Mouse (Mus musculus) gonadal fat pad, adult 2 months (tissue): ENCODE data around the gene Olfr937. TPM values are rescaled to one million over a fixed set of nuclear protein-coding genes. Genes with fewer than 3 reads are reported as not detected.

Experiments
- DNase-seq: peaks from one replicate; pipeline ENCODE4 v3.0.0-alpha.2; 2012; ENCODE audit warnings: low read depth
- polyA plus RNA-seq: library from polyadenylated mRNA; depleted of rRNA; stranded (reverse); fragments of >200 nt; gene quantifications from 2 replicates; pipeline ENCODE4 v1.2.3, GENCODE M21; 2012; rRNA removed

Gene Olfr937
- polyA plus RNA-seq, result not detected in 2 replicates

DNA sequence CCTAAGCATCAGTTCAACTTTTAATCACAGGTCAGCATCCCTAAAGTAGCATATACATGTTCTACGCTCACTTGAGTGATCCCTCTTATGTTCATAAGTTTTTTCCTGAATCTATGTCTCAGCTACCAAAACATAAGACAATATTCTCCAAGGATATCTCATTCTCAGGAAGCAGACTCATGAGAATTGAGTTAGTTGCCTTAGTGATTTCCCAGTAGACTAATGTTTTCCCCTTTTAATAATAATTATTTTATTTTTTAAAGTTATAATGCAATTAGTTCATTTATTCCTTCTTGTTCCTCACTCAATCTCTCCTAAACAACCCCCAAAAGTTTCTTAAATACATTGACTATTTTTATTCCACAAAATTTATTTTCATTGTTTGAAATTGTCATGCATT is at the start of gene Olfr937:
TSS of gene Olfr937 (minus strand) at position 101 of the 400 bp plus-strand sequence.
- no peak for DNase-seq

DNA sequence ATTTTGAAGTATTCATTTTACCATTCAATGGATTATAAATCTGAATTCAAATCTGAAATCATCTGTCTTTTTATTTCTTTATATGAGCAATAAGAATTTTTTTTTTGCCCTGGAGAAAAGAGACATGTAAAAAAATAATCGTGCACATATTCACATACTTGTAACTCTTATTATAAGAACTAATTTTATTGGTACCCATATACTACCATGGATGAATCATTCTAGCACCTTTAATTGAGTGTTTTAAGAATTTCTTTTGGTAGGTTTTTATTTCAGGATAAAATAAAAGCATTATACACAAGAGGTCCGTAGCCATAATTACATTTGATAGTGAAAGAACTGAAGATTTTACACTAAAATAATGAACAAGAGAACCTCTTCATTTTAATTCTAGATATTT is 14.0 kb upstream of the Olfr937 start, which contains the start of gene Olfr938:
TSS of gene Olfr938 (minus strand) at position 101 of the 400 bp plus-strand sequence.
- no peak for DNase-seq

DNA sequence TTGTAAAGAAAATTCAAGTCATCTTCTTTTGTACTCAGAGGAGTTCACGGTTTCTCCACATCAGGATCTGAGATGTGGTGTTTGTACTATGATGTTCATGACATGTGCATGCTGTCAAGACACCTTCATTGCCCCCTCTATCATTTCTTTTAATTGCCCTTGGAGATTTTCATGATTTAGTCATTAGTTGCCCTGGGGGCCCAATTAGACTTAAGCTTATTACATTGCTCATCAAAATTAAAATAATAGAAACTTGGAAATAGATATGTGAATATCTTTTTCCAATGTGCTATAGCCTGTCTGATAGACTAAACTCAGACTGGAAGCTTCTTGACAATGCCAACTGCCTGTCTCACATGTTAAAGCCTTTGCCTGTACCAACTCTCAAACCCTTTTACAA is 41.5 kb downstream of the Olfr937 start, which contains the start of gene Olfr146:
TSS of gene Olfr146 (minus strand) at position 101 of the 400 bp plus-strand sequence.
- no peak for DNase-seq

Other genes with a start within 250 kb of the Olfr937 start
- gene Olfr923, start 238.4 kb downstream of the Olfr937 start, polyA plus RNA-seq, result not detected in 2 replicates
- not detected in 2 replicates for gene Olfr924, start 220.5 kb downstream of the Olfr937 start, polyA plus RNA-seq
- not detected in 2 replicates for gene Olfr26, start 209.9 kb downstream of the Olfr937 start, polyA plus RNA-seq
- gene Olfr926, start 187.8 kb downstream of the Olfr937 start, polyA plus RNA-seq, result not detected in 2 replicates
- gene Olfr930, start 135.1 kb downstream of the Olfr937 start, polyA plus RNA-seq, result not detected in 2 replicates
- not detected in 2 replicates for gene Olfr933, start 92.6 kb downstream of the Olfr937 start, polyA plus RNA-seq
- not detected in 2 replicates for gene Olfr934, start 76.6 kb downstream of the Olfr937 start, polyA plus RNA-seq
- not detected in 2 replicates for gene Olfr935, start 65.3 kb downstream of the Olfr937 start, polyA plus RNA-seq
- gene Olfr146, start 41.6 kb downstream of the Olfr937 start, polyA plus RNA-seq, result not detected in 2 replicates
- not detected in 2 replicates for gene Olfr938, start 13.9 kb upstream of the Olfr937 start, polyA plus RNA-seq
- gene Olfr27, start 63.2 kb upstream of the Olfr937 start, polyA plus RNA-seq, result not detected in 2 replicates
- gene Olfr943, start 101.4 kb upstream of the Olfr937 start, polyA plus RNA-seq, result not detected in 2 replicates
- not detected in 2 replicates for gene Olfr944, start 137.0 kb upstream of the Olfr937 start, polyA plus RNA-seq
- not detected in 2 replicates for gene Olfr1537, start 185.0 kb upstream of the Olfr937 start, polyA plus RNA-seq
- not detected in 2 replicates for gene Olfr945, start 211.9 kb upstream of the Olfr937 start, polyA plus RNA-seq